Mouse (Mus musculus) layer of hippocampus, adult 11-12 months (tissue): ENCODE measurements around the gene Lsm14a.

Experiments
- DNase-seq: peaks from one replicate; pipeline ENCODE4 v3.0.0; 2022; ENCODE audit warnings: low spot score

Gene Lsm14a

GRCm38 (mm10) chr7:34312786-34313442 is 80.2 kb downstream of the Lsm14a start:
- no peak for DNase-seq

- no peak for DNase-seq
Measured at GRCm38 (mm10) chr7:34309186-34309764, 83.8 kb downstream of the Lsm14a start.

GRCm38 (mm10) chr7:34308586-34308985 is 84.5 kb downstream of the Lsm14a start:
- no peak for DNase-seq

- no peak for DNase-seq
Measured at GRCm38 (mm10) chr7:34305454-34305853, 87.7 kb downstream of the Lsm14a start.

- DNase-seq = no peak
Measured at GRCm38 (mm10) chr7:34302651-34303050, 90.5 kb downstream of the Lsm14a start.

- DNase-seq = no peak
Measured at GRCm38 (mm10) chr7:34301952-34302351, 91.2 kb downstream of the Lsm14a start.

- no peak for DNase-seq
Measured at GRCm38 (mm10) chr7:34298818-34299217, 94.3 kb downstream of the Lsm14a start.

- DNase-seq = no peak
Measured at GRCm38 (mm10) chr7:34296124-34296523, 97.0 kb downstream of the Lsm14a start.
